Mouse (Mus musculus): ENCODE measurements around the gene Pmfbp1.

Gene Pmfbp1

DNA sequence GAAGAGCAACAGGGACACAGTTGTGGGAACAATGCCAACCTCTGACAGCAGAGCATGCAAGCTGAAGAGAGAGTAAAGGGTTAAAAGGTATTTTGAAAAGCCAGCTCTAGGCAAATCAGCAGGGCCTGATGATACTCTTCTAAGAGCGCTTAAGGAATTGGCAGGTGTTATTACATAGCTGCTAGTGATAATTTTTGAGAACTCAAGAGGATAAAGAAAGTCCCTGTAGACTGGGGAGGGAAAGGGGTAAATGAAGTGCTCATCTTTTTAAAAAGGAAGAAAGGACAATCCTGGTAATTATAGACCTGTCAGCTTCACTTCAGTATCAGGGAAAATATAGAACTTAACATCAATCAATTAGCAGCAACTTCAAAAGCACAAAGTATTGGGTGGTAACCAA, 9.7 kb downstream of the Pmfbp1 start:
- no peak for DNase-seq

DNA sequence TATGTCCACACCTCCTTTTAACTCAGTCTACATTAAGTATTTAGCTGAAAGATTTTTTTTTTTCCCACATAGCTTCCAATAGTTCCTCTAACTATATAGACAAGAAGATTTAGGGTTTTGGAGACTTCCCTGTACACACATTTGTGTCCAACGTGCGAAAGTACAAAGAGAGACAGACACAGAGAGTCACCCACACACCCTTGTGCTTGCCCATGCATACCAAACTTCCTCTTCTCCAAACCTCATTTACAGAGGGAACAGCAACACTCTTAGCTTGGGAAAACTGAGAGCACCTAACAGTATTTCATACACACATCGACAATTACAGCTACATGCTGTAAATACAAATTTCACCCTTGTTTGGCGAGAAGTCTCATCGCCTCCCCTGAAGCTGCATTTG, 11.7 kb downstream of the Pmfbp1 start:
- DNase-seq = no peak

DNA sequence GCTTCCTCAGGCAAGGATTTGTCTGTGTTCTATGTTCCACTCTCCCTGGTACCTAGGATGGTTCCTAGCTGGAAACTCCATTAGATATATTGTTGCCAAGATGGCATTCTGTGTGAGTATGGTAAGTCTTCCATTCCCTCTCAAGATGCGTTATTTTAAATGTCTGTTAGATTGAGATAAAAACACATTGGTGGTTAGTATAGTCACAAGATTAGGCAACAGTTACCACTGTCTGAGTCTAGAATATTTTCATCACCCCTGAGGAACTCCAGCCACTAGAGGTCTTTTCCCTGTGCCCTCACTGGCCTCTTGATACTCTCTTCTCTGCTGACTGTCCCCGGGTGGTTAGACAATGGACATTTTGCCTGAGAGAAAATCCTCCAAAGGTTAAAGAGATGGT, 30.2 kb downstream of the Pmfbp1 start:
- DNase-seq = no peak

DNA sequence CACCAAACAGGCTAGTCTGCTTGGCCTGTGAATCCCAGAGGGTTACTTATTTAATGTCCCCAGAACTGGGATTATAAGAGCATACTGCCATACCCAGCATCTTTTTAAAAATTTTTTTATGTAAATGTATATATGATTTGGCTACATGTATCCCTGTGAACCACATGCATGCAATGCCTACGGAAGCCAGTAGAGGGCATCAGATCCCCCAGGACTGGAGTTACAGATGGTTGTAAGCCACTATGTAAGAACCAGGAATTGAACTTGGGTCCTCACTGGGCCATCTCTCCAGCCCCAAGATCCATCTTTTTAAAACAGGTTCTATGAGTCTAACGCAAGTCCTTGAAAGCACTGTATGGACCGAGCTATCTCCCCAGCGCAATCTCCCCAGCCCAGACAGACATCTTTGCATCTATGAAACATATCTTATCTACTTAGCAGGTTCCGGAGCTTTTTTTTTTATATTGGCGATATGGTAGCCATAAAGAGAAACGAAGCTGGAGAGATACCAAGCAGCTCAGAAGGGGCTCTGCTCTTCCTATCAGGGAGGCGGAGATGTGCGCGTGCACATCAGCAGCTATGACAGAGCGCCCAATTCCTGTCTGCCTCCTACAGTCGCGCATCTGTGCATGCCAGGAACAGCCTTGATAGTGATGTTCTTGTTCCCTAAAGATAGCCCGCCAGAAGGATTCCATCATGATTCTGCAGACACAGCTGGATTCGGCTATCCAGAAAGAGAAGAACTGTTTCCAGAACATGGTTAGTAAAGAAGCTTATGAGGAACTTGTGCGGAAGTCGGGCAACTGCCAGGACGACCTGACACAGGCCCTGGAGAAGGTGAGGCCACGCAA, 41.5 kb downstream of the Pmfbp1 start:
- peak in 1 of 2 experiments; percentile 21 for DNase-seq

DNA sequence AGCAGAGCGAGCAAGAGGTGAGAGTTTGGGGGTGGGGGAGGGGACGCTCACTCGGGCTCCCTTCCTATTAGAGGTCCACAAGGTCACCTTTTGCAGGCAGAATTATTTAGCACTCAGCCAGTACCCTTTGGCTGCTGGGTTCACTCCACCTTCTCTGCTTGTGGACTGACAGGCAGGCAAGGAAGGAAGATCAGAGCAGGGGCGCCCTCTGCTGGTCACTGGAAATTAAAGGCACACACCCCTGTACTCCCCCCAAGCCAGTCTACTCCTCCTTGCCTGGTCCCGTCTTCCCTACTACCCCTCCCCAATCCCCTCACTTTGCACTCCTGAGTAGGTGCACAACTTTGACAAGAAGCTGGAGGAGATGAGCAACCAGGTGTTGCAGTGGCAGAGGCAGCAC, 42.9 kb downstream of the Pmfbp1 start:
- peak; percentile 65 to 72 for DNase-seq

DNA sequence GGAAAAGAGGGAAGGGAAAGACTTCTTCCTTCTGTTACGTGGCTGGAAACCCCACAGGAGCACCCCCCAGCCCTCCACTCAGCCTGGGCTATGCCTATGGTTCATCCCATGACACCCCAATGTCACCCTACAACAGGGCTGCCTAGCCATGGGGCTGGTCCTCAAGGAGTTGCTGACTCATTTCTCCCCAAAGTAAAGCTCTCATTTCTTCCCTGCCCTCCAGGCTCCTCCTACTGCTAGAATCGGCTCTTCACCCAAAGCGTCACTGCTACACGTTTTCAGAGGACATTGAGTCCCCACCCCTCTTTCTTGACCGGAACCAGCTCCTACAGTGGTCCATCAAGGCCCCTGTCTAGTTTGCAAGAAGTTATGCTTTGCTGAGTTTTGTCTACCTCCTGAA, 48.3 kb downstream of the Pmfbp1 start:
- no peak for DNase-seq

DNA sequence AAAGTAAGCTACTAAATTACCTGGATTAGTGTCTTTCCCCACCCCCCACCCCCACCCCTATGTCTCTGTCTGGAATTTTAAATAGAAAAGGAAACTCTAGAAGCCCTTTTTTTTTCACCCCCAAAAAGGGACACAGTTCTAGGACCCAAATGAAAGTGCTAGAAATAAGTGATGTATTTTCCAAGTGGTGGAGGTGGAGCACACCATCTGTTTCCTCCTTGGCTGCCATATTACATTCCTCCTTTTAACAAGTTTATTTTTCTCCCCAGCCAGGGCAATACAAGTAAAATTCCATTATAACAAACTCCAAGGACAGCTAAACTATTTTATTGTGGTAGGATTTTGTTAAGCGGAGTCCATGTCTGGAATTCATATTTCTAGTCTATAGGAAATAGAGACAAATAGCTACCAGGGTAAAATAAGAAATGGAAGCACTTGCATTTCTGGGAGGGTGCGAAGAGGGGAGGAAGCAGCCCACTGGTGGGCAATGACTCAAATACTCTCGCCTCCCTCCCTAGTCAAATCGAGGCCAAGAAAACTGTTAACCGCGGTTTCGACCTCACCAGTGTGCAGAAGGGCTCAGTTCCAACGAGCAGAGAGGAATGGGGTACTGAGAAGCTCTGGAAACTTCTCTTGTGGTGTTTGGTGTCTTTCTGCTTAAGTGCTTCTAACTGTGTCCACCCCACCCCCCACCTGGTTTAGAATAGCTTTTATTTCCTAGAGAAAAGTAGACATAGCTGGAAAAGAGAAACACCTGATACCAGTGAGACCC, 49.1 kb downstream of the Pmfbp1 start:
- no peak for DNase-seq

DNA sequence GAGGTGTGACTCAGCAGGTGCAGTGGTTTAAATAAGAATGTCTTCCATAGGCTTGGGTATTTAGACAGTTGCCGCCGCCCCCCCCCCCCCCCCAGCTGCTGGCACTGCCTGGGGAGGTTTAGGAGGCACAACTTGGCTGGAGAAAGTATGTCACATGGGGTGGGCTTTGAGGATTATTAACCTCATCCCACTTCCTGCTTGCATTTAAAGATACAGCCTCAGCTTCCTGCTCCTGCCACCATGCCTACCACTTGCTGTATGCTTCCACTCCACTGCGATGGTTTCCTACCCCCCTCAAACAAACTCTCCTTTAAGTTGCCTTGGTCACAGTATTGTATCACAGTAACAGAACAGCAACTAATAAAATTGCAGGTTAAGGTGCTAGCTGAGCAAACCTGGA, 50.2 kb downstream of the Pmfbp1 start:
- DNase-seq = no peak

DNA sequence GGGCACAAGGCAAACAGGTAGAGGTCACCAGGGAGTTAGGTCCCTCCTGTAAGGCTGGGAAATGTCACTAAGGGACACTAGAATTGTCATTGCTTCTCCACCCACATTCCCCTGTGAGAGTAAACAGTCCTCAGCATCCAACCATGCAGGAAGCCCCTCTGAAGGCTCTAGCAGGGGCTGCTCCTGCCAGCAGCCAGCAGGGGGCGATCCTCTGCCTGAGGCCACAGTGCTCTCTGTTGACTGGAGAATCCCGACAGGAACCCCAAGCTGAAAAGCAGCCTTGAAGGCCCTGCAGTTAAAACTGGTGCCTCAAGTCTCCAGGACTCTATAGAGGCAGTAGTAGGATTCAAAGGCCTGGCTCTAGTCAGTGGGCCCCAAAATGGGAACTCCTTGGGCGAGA, 57.8 kb downstream of the Pmfbp1 start:
- DNase-seq = no peak

DNA sequence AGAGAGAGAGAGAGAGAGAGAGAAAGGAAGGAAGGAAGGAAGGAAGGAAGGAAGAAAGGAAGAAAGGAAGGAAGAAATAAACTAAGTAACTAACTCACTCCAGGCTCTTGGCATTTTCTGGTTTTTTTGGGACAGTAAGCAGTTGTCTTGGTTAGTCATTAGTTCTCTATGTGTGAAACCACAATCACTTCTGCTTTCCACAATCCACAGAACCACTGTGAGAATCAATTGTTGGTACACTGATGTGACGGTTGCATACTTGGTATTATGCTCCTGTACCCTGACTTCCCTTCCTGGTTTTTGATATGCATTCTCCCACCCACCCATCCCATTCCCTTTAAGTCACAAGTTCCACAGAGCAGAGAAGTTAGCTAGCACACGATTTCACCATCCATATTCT, 70.1 kb downstream of the Pmfbp1 start:
- DNase-seq = no peak

DNA sequence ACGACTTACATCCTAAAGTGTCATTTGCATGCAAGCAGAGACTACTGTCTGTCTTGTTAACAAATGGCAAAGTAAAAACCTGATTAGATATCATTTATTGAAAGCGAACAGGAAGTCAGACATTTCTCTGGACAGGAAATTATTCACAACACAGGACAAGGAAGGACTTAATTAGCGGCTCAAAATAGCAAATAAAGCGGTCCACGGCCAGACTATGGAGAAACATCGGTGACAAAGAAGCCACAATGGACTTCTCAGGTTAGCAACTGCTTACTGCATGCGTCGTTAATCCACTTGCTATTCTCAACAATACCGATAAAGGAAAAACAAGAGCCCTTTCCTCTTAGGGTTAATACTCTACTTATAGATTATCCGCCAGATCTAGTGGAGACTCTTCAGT, 70.9 kb downstream of the Pmfbp1 start:
- no peak for DNase-seq

DNA sequence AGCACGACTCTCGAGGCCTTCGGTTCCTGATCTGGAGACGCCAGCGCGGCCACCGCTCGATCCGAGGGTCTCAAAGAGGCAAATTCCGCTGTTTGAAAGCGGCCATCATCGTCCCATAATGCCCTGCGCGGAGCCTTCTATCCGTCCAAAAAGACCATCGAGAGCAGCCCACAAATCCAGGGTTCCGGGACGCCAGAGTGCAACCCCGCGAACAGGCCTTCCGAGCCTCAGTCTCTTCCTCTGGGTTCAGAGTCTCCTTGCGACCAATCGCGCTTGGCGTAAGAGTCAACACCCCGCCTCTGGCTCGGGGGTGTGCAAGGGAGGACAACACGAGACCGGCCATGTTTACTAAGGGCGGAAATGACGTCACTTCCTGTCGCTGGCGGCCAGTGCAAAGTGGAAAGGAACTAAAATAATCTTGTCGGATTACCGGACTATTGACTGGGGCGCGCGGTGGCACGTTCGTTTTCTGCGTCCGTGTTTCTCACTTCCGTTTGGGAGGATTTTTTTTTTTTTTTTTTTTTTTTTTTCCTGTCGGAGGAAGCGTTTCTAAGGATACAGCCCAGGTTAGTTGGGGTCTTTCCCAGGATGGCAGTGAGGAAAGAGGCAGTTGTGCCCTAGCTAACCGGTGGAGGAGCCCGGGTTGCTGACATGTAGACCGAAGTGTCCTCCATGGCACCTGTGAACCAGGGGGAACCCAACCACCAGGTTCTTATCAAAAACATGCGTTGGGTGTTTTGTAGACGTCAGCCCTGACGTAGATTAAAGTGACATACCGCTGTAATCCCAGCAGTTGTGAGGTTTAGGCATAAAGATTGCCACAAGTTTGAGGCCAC, 71.9 kb downstream of the Pmfbp1 start, which contains the start of the genes Dhx38 and Txnl4b:
Dhx38 (minus strand) TSS at position 364 of the 836 bp plus-strand sequence.
Txnl4b (plus strand) TSS at position 395 of the 836 bp plus-strand sequence.
- DNase-seq = peak; percentile 98 to 99

DNA sequence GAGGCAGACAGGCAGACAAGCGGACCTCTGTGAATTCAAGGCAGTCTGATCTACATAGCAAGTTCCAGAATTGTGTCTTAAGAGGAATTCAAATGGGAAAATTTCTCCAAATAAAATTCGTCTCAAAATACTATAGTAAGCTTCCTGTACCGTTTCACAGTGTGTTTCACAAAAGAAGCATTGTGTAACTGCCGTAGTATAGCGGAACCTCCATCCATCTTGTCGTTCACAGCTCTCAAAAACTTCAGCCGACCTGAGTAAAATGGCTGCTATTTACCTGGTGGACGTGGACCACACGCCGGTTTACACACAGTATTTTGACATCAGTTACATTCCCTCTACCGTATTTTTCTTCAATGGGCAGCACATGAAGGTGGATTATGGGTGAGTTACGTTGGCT, 77.3 kb downstream of the Pmfbp1 start:
- no peak for DNase-seq

DNA sequence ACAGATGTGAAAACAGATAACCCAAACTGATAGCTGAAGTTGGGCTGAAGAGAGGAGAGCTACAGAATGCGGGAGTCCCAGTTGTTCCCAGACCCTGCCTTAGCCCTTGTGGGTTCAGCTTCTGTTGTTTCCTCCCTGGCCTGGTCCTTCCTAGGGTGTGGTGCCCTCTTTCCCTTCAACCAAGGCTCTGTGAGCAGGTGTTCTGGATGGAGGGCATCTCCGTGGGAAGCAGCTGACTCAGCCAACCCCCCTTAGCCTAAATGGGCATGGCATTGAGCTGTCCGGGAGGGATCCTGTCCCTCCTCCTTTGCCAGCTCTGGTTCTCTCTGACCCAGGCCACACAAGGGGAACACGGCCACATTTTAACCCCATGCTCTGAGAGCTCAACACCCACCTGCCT, 82.5 kb downstream of the Pmfbp1 start:
- DNase-seq = no peak

DNA sequence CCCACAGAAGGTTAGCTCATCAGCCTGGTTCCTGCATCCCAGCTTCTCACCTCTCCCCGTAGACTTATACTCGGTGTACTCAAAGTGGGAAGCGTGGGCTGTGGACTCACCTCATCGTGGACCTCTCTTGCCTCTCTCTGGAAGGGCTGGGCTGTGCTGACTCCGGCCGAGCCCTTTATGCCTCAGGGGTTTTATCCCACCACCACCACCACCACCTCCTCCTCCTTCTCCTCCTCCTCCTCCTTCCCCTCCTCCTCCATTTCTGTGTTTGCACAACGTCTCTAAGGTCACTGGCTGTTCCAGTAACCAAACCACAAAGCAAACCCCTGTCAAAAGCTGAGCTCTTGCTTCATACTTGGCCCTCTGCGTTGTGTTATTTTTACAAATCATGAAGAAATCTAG, 85.1 kb downstream of the Pmfbp1 start, which contains the start of gene Hp:
Hp (minus strand) TSS at position 273 of the 402 bp plus-strand sequence.
- DNase-seq = no peak

DNA sequence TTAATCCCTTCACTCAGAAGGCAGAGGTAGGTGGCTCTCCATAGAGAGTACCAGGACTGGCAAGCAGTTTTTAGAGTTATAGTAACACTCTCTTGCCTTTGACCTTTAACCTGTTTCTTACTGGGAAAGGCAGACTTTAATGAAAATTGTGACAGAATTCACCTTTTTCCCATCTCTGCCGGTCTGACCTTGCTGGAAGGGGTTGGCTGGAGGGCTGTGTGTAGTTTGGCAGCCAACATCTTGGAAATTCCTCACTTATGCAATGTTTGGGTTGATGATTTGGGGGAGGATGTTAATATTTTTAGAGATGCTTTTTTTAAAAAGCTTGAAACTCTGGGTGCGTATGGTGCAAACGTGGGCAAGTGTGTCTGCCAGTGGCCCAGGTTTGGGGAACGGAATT, 90.5 kb downstream of the Pmfbp1 start:
- DNase-seq = no peak

DNA sequence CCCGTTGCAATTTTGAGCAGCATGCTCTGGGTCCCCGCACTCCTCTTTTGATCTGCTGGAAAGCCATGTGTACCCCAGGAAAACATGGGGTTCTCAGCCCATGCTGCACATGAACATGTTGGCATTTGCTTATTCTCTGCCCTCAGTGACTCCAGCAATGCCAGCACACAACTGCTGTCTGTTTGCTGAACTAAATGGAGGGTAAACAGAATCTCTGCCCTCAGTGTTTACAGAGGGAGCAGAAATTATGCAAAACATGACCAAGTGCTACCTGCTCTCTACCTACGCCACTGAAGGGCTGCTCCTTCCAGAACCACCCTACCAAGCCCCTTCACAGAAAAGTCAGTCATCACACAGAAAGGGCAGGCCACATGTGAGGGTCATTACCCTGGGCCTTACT, 91.0 kb downstream of the Pmfbp1 start:
- no peak for DNase-seq

DNA sequence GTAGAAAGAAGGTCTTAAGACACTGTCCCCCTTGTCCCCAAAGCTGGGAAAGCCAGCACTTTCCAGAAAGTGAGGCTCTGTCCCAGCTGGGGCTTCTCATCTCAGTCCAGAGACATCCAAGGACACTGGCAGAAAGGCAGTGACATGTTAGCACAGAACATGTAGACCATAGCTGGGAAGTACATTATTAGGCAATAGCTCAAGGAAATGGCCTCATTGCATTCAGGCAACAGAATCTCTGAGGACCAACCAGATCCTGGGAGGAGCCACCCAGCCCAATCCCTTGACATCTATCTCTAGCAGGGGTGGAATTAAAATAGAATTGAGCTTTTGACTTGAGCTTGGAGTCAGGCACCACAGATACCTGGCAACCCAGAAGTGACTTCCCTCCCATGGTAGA, 91.8 kb downstream of the Pmfbp1 start:
- DNase-seq = no peak

DNA sequence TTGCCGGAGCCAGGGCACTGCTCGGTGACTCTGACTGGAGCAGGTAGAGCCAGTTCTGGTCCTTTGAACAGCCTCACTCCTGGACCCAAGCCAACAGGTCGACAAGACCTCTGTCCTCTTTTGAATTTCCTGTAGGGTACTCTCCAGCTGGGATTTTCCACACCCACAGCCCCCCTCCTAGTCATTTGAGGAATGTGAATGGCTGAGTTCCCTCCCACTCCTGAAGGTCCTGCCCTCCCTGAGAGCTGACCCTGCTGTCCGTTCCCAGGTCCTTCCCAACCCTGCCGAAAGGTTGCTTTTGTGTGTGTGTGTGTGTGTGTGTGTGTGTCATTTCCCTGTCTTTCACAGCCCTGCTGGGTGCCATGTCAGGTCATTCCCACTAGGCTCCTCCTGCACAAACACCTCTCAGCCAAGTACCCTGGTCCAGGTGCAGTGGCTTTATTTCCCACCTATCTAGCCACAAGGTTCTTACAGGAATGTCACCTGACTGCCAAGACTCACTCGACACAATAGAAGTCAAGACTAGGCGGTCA, 93.2 kb downstream of the Pmfbp1 start:
- no peak for DNase-seq

DNA sequence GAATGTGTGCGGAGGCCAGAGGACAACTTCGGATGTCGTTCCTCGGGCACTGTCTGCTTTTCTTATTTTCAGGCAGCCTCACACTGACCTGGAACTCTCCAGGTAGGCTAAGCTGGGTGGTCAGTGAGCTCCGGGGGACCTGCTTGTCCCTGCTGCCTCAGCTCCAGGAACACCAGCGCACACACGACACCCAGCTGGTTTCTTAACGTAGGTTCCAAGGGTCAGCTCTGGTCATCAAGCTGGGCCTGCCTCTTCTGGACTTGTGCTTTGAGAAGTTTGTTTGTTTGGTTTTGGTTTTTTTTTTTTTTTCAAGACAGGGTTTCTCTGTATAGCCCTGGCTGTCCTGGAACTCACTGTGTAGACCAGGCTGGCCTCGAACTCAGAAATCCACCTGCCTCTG, 97.1 kb downstream of the Pmfbp1 start:
- DNase-seq = no peak

DNA sequence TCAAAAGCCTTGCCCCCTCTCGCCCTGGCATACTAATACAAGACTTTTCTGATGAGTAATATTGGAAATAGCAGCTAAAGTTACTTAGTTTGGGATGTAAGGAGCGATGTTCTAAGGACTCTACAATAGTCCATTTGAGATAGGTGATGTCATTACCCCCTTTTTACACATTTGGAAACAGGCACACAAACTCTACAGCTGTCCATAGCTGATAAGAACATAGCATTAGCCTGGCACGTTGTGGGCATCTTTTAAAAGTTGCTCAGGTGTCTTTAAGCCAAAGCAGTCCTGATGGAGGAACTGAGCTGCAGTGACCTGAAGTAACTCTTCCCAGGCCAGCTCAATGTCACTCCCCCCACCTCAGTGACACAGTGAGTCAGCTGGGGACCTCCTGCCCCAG, 97.5 kb downstream of the Pmfbp1 start:
- DNase-seq = no peak

DNA sequence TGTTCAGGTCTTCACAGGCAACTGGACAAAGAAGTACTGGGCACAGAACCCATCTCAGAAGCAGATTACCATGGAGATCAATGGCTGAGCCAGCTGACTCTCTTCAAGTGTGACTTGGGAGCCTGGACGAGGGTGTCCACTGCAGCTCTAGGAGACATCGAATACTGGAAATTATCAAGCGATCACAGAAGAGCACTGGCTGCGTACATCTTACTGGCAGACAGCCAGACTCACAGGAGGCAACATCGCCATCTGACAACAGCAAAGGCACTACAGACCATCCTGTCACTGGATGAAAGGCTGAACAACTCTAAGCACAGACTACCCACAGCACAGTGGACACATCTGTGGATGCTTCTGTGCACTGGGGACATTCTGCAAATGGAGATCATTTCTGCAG, 98.3 kb downstream of the Pmfbp1 start:
- no peak for DNase-seq
